Mouse (Mus musculus) embryonic facial prominence, embryonic 12.5 days (tissue): ENCODE measurements around the gene Lingo4. TPM values are rescaled to one million over a fixed set of nuclear protein-coding genes. Genes with fewer than 3 reads are reported as not detected.

ENCODE experiments used
- ATAC-seq: fragments of 200-750 bp; cut with Nextera tagmentation; 2 replicates; pipeline ENCODE4 v1.8.0; 2017; ENCODE audit not compliant: insufficient number of reproducible peaks, insufficient read depth, low FRiP score, low TSS enrichment
- H3K27ac ChIP-seq: fragments of 300-500 bp; sonication (generic); 2 replicates; pipeline ENCODE4 v1.5.1; 2016; ENCODE audit warnings: mild to moderate bottlenecking
- H3K27me3 ChIP-seq: fragments of 300-500 bp; sonication (generic); 2 replicates; pipeline ENCODE4 v1.6.1; 2016; ENCODE audit warnings: mild to moderate bottlenecking, moderate library complexity
- H3K36me3 ChIP-seq: fragments of 300-500 bp; sonication (generic); 2 replicates; pipeline ENCODE4 v1.6.1; 2016; ENCODE audit warnings: mild to moderate bottlenecking
- H3K4me1 ChIP-seq: fragments of 300-500 bp; sonication (generic); 2 replicates; pipeline ENCODE4 v1.6.1; 2016
- H3K4me2 ChIP-seq: fragments of 300-500 bp; sonication (generic); replicated peaks from 2 replicates; pipeline ENCODE4 v1.6.1; 2016; ENCODE audit warnings: mild to moderate bottlenecking, moderate library complexity
- H3K4me3 ChIP-seq: fragments of 300-500 bp; sonication (generic); 2 replicates; pipeline ENCODE4 v1.5.1; 2016; ENCODE audit warnings: mild to moderate bottlenecking
- H3K9ac ChIP-seq: fragments of 300-500 bp; sonication (generic); 2 replicates; pipeline ENCODE4 v1.6.1; 2016; ENCODE audit warnings: mild to moderate bottlenecking, moderate library complexity
- H3K9me3 ChIP-seq: fragments of 300-500 bp; sonication (generic); 2 replicates; pipeline ENCODE4 v1.6.1; 2016; ENCODE audit warnings: mild to moderate bottlenecking, moderate library complexity
- WGBS: fragments of 180-500 bp; shearing (Covaris S2); methylation state at CpG from one replicate; pipeline ENCODE4 v1.1.7; 2016; 5-methylcytosine and 5-hydroxymethylcytosine counted together
- polyA plus RNA-seq: library from polyadenylated mRNA; unstranded; fragments of >200 nt; fragmentation: Nextera tagmentation; extraction: Ambion mirVana; gene quantifications from 2 replicates; pipeline ENCODE4 v1.2.1, GENCODE M21; 2016

Gene Lingo4
- polyA plus RNA-seq, 1 experiment from 2014 or later: 0.12 TPM

- Histone ChIP-seq H3K4me1 (peaks cover 28% of the 10 kb centered on the region), H3K36me3 (no peaks in the 10 kb centered on the region), H3K9ac (no peak overlapping the region; the same call in 1 of the 2 replicates), H3K4me3 (peak overlapping the region; percentile 9; the same call in 1 of the 2 replicates), H3K4me2 (peak overlapping the region; percentile 33), H3K9me3 (no peaks in the 10 kb centered on the region), H3K27ac (no peak overlapping the region), H3K27me3 (peaks cover 22% of the 10 kb centered on the region)
- WGBS: 3% methylated on average over 10 of the region's 10 CpGs
- ATAC-seq: peak; percentile 25
Measured at GRCm38 (mm10) chr3:94373090-94373489, 25.2 kb upstream of the Lingo4 start.

- Histone ChIP-seq H3K4me2 (peak overlapping the region; percentile 33), H3K4me3 (peak overlapping the region; percentile 9; the same call in 1 of the 2 replicates), H3K36me3 (no peaks in the 10 kb centered on the region), H3K9ac (no peak overlapping the region), H3K4me1 (peaks cover 28% of the 10 kb centered on the region), H3K27ac (no peak overlapping the region), H3K9me3 (no peaks in the 10 kb centered on the region), H3K27me3 (peaks cover 22% of the 10 kb centered on the region)
- WGBS: under 1% methylated on average over 5 of the region's 5 CpGs
- ATAC-seq: 0 out of 2 replicates have a peak, but pooled peaks have one; percentile 17
Measured at GRCm38 (mm10) chr3:94373597-94374011, 24.7 kb upstream of the Lingo4 start.

- Histone ChIP-seq H3K9me3 (no peaks in the 10 kb centered on the region), H3K9ac (no peak overlapping the region), H3K36me3 (no peaks in the 10 kb centered on the region), H3K4me1 (peaks cover 28% of the 10 kb centered on the region), H3K27ac (no peak overlapping the region), H3K4me2 (no peak overlapping the region), H3K27me3 (peaks cover 22% of the 10 kb centered on the region), H3K4me3 (no peak overlapping the region)
- no peak for ATAC-seq
Measured at GRCm38 (mm10) chr3:94374636-94375035, 23.7 kb upstream of the Lingo4 start.

- Histone ChIP-seq H3K9ac (no peak overlapping the region), H3K27me3 (peaks cover 22% of the 10 kb centered on the region), H3K9me3 (no peaks in the 10 kb centered on the region), H3K27ac (no peak overlapping the region), H3K4me2 (no peak overlapping the region), H3K4me3 (no peak overlapping the region), H3K4me1 (peaks cover 31% of the 10 kb centered on the region), H3K36me3 (no peaks in the 10 kb centered on the region)
- no peak for ATAC-seq
- WGBS: 69% methylated on average over 2 of the region's 2 CpGs
Measured at GRCm38 (mm10) chr3:94375146-94375545, 23.2 kb upstream of the Lingo4 start.

GRCm38 (mm10) chr3:94375861-94376260 lies 22.5 kb upstream of the Lingo4 start:
- no peaks in the 10 kb centered on the region for H3K36me3 ChIP-seq
- peaks cover 22% of the 10 kb centered on the region for H3K27me3 ChIP-seq
- H3K9ac ChIP-seq: no peak overlapping the region
- no peak overlapping the region for H3K4me2 ChIP-seq
- no peaks in the 10 kb centered on the region for H3K9me3 ChIP-seq
- 47% methylated on average over 5 of the region's 5 CpGs for WGBS
- peaks cover 32% of the 10 kb centered on the region for H3K4me1 ChIP-seq
- no peak overlapping the region for H3K4me3 ChIP-seq
- H3K27ac ChIP-seq: no peak overlapping the region
- no peak for ATAC-seq

GRCm38 (mm10) chr3:94377028-94377923 lies 21.0 kb upstream of the Lingo4 start:
- H3K4me3 ChIP-seq: no peak overlapping the region
- peaks cover 25% of the 10 kb centered on the region for H3K4me1 ChIP-seq
- no peak overlapping the region for H3K4me2 ChIP-seq
- WGBS: 18% methylated on average over 13 of the region's 13 CpGs
- H3K27ac ChIP-seq: no peak overlapping the region
- no peak overlapping the region for H3K9ac ChIP-seq
- peaks cover 22% of the 10 kb centered on the region for H3K27me3 ChIP-seq
- ATAC-seq: no peak
- H3K36me3 ChIP-seq: no peaks in the 10 kb centered on the region
- no peaks in the 10 kb centered on the region for H3K9me3 ChIP-seq

GRCm38 (mm10) chr3:94379831-94380510 lies 18.3 kb upstream of the Lingo4 start:
- H3K27ac ChIP-seq: 0 out of 2 replicates have a peak overlapping the region, but pooled peaks have one; percentile 36
- H3K36me3 ChIP-seq: no peaks in the 10 kb centered on the region
- no peak for ATAC-seq
- no peak overlapping the region for H3K4me2 ChIP-seq
- no peak overlapping the region for H3K9ac ChIP-seq
- no peak overlapping the region for H3K4me3 ChIP-seq
- H3K9me3 ChIP-seq: no peaks in the 10 kb centered on the region
- peaks cover 9% of the 10 kb centered on the region; the same call in 1 of the 2 replicates for H3K27me3 ChIP-seq
- 17% methylated on average over 9 of the region's 9 CpGs for WGBS
- H3K4me1 ChIP-seq: peaks cover 8% of the 10 kb centered on the region; the same call in 1 of the 2 replicates

- Histone ChIP-seq H3K4me2 (no peak overlapping the region), H3K27ac (no peak overlapping the region), H3K4me3 (no peak overlapping the region), H3K9me3 (no peaks in the 10 kb centered on the region), H3K27me3 (peaks cover 1% of the 10 kb centered on the region; the same call in 1 of the 2 replicates), H3K36me3 (no peaks in the 10 kb centered on the region), H3K4me1 (peaks cover 6% of the 10 kb centered on the region; the same call in 1 of the 2 replicates), H3K9ac (no peak overlapping the region)
- WGBS: 68% methylated on average over 5 of the region's 5 CpGs
- no peak for ATAC-seq
Measured at GRCm38 (mm10) chr3:94382308-94382707, 16.0 kb upstream of the Lingo4 start.

GRCm38 (mm10) chr3:94383476-94383875 lies 14.8 kb upstream of the Lingo4 start:
- Histone ChIP-seq H3K9ac (no peak overlapping the region), H3K9me3 (no peaks in the 10 kb centered on the region), H3K4me1 (peaks cover 4% of the 10 kb centered on the region; the same call in 1 of the 2 replicates), H3K4me3 (no peak overlapping the region), H3K27me3 (peaks cover 3% of the 10 kb centered on the region; the same call in 1 of the 2 replicates), H3K36me3 (no peaks in the 10 kb centered on the region), H3K4me2 (no peak overlapping the region), H3K27ac (no peak overlapping the region)
- no peak for ATAC-seq
- WGBS: 69% methylated on average over 3 of the region's 3 CpGs

- no peak for ATAC-seq
- WGBS: 69% methylated on average over 4 of the region's 4 CpGs
- no peaks in the 10 kb centered on the region for H3K36me3 ChIP-seq
Measured at GRCm38 (mm10) chr3:94386671-94387070, 11.6 kb upstream of the Lingo4 start.

GRCm38 (mm10) chr3:94387391-94387790 lies 10.9 kb upstream of the Lingo4 start:
- H3K36me3 ChIP-seq: no peaks in the 10 kb centered on the region
- WGBS: 93% methylated on average over 10 of the region's 10 CpGs
- H3K4me1 ChIP-seq: no peaks in the 10 kb centered on the region
- no peak overlapping the region for H3K4me3 ChIP-seq
- H3K9me3 ChIP-seq: no peaks in the 10 kb centered on the region
- H3K27ac ChIP-seq: no peak overlapping the region
- no peak overlapping the region for H3K9ac ChIP-seq
- no peak for ATAC-seq
- H3K4me2 ChIP-seq: no peak overlapping the region
- peaks cover 3% of the 10 kb centered on the region; the same call in 1 of the 2 replicates for H3K27me3 ChIP-seq

More at GRCm38 (mm10) chr3:94386671-94387070, 11.6 kb upstream of the Lingo4 start:
- Histone ChIP-seq H3K4me2 (no peak overlapping the region), H3K9me3 (no peaks in the 10 kb centered on the region), H3K27me3 (peaks cover 3% of the 10 kb centered on the region; the same call in 1 of the 2 replicates), H3K4me1 (no peaks in the 10 kb centered on the region), H3K27ac (no peak overlapping the region), H3K9ac (no peak overlapping the region), H3K4me3 (no peak overlapping the region)
